Mouse (Mus musculus) brain, embryonic 18.5 days (tissue): ENCODE data around the gene Tmcc3.

ENCODE experiments used
- DNase-seq: peaks from one replicate; pipeline ENCODE4 v3.0.0-alpha.2; 2012; ENCODE audit warnings: low read depth, low spot score

The Tmcc3 gene

DNA sequence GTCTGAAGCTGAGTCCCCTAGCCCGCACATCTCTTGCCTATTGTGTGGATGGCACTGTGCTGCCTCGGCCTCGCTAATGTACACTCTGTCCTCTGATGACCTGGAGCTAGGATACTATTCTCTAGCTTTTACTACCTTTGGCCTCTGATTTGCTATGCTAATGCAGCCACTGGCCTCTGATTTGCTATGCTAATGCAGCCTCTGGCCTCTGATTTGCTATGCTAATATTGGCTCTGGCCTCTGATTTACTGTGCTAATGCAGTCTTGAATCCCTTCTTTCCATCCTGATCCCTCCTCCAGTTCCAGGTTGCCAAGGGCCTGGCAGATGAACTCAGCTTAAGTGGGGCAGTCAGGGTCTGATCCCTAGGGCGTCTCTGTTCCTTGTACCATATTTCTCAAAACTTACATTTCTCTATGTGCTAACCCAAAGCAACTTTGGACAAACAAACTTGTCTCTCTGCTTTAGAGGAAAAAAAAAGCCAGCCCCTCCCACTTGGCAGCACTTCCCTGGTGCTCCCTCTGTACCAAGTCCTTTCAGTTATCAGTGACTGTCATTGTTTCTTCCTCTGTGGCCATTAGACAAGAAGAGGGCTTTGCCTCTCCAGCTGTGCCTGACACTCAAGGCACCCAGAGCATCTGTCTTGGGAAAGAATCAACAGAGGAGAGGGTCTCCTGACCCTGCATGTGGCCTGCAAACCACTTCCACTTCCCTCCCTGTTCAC, 237.9 kb downstream of the Tmcc3 start:
- DNase-seq, result no peak

DNA sequence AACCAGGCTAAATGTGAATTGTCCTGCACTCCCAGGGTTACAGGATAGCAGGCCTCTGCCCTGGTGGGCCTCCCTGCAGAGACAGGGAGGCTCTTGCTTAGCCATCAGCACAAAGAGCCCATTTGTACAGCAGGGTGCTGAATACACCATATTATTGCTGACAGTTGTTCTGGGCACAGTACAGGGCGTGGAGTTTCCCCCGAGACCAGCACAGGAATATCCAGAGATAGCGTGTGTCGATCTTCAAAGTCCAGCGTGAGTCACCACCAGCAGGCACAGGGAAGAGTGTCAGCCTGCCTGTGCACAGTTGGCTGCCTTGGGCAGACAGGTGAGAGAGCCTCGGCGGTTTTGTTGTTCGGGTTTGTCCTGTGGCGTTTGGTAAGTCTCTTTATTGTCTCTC, 238.9 kb downstream of the Tmcc3 start:
- no peak for DNase-seq

DNA sequence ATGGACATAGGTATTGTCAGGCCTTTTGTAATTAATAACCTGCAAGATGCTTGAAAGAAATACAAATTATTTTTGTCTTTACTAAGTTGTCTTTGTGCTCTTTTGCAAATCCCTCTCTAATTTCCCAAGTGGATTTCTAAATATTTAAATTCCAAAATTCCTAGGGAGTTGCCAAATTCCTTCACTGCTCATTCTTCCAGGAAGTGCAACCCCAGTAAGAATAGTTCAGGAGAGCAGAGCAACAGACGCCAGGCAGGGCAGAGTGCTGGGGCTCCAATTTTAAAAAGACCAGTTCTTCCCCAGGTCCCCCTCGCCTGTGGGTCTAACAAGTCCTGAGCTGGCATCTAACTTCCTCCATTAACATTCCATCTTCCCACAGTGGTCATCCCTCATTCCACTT, 239.3 kb downstream of the Tmcc3 start:
- no peak for DNase-seq

DNA sequence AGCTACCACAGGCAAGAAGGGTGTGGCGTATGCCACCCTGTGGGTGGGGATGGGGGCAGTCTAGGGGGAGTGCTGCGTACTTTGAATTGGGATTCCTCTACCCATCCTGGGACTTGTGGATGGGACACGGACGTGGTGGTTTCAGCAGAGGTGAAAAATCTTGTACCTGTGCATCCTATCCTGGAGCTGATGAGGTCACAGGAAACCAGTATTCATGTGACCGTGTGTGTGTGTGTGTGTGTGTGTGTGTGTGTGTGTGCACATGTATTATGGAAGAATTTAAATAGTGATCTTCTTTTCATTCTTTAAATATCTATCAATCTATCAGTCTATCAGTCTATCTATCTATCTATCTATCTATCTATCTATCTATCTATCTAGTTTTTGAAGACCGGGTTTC, 239.8 kb downstream of the Tmcc3 start:
- DNase-seq, result no peak

DNA sequence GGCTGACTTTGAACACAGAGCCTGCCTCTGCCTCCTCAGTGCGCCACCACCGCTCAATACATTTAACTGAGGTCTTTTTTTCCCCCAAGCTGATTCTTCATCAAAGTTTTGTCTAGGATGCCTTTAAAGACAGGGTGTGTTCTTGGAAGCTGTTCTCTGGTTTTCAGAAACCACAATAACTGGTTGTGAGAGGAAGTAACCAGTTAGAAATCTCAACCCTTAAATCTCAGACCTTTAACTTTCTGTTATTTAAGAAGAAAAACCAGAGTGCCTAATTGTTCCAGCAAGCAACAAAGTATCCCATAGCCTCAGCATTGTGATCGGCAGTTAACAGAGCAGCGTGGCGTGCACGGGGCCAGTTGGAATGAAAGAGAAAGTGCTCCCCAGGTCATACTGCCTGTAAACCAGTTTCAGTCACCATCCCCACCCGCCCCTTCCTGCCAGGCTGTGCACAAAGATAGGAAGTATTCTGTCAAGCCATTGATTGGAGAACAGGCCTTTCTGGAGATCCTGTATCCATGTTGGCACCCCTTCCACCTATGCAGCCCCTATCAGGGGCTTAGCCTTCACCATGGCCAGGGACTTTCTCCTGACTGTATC, 240.3 kb downstream of the Tmcc3 start:
- DNase-seq, result no peak

DNA sequence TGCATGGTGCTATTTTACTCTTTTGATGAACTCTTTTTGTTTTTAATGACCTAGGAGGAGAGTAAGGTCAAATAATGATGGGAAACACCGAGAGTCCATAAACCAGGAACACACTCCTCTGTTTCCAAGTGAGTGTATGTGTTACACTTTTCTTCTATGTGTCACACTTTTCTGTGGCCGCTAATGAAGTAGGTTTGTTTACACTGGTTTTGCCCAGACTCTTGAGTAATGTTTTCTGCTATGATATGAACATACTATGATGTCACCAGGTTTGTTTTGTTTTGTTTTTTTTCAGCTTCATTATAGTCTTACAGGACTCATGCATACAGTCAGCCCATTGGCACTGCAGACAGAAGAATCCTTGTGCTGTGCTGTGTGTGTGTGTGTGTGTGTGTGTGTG, 243.6 kb downstream of the Tmcc3 start:
- no peak for DNase-seq

DNA sequence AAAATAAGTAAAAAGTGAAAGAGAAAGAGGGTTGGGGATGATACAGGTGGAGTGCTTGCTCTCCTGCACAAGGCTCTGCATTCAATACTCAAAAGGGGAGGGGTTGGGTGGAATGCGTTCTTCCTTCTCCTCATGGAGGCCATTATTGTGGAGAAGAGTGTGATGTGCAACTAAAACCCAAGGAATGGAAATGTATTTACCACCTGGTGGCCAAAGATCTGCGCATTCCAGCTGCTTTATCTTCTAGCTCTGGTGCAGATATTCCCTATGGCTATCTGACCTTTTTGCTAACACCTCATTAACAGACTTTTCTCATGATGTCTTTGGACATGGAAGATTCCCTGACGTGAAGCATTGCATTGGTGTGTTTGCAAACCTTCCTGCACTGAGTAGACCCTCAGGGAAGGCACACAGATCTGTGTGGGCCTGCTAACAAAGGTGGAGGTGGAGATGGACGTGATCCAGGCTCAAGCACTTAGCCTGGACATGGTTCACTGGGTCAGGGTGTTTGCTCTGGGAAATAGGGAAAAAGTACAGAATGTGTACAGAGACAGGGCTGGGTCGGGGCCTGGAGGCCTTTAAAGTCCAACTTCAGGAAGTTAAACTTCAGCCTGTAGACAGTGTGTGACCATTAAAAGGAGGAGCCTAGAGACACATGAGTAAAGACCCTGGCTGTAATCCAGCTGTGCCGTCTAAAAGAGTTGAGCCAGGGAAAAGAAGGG, 245.8 kb downstream of the Tmcc3 start:
- no peak for DNase-seq

DNA sequence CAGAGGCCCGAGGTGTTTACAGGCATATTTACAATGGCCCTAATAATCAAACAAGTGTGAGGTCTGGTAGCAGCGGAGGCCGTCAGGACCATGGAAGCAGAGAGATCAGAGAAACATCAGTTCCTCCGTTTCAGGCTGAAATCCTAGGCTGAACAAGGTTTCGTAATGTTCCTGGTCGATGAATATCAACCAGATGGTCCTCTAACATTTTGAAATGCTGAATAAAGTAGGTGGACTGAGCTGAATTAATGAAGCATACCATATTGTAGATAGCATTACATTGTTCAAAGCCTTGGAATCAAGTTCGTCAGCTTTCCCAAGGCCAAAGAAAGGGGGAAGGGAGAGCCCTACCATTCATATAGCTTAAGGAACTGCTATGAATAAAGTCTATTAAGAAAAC, 247.1 kb downstream of the Tmcc3 start:
- DNase-seq, result no peak

DNA sequence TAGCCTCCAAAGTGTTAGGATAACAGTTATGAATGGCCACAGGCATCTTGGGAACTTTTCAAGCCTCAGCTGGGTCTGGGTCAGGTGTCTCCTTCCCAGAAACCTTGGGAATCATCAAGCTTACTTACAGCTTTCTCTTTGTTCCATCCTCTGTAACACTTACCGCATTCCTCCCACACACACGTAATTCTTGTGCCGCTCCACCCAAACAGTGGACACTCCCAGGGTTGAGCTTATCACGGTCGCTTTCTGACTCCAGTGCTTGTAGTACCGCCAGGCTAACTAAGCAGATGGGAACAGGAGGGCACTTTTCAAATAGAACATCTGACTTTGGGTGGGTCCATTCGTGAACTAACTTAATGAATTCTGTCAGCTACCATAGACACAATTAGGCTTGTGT, 249.6 kb downstream of the Tmcc3 start:
- DNase-seq, result no peak

DNA sequence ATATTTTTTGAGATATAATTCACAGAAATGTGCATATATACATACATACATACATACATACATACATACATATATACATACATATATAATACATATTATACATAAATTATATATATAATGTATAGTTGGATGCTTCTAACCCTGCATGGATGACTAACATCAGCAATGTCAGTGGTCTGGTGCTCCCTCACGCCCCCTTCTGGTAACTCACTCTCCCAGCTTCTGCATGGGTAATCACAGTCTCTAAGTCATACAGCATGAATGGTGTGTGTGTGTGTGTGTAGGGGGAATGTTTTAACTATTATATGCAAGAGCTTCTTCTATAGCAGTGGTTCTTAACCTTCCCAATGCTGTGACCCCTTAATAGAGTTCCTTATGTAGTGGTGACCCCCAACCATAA, 250.4 kb downstream of the Tmcc3 start:
- no peak for DNase-seq

DNA sequence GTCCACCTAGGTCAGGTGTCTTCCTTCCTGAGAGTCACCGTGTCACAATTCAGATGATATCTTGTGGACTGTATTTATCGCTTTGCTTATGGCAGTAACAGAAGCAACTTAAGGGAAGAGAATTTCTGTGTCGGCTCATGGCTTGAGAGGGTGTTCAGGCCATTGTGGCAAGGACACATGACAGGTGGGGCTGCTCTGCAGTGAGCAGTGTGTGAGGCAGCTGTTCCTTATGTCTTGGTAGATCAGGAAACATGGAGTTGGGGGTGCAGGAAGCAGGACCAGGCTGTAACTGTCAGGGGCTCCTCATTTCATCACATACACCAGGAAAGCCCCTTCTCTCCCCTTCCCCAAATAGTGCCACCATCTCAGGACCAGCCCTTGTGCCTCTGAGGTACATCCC, 251.2 kb downstream of the Tmcc3 start:
- DNase-seq, result no peak

DNA sequence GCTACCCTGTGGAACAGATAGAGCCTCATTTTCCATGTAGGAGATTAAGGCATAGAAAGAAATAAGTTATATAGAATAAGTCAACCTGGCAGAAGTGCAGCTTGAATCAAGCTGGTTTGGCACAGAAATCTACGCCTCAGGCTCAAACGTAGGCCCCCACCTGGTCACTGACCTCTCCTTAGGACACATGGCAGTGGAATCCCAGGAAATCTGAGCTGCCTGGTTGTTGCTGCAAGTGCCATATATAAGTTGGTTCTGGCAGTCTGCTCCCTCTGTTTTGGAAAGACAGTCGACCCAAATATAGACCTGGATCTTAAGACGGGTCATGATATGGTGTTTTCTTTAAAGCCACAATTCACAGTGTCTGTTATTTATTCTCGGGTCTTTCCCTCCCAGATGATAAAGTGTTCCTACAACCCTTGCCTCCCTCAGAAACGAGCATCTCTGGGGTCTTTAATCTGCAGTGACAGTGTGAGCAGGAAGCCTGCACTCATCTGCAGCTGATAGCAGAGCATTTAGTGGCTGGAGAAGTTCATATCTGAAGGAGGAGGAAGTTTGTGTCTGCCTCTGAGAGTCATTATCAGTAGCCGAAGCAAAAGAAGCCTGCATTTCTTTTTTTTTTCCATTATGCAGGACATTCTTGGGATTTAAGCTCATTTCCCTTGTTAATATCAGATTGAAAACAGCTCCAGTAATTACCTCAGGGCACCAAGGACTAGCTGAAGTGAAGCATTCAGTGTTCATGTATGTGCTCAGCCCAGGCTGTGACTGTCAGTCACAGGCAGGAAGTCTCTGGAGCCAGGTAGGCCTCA, 253.9 kb downstream of the Tmcc3 start:
- DNase-seq, result no peak

DNA sequence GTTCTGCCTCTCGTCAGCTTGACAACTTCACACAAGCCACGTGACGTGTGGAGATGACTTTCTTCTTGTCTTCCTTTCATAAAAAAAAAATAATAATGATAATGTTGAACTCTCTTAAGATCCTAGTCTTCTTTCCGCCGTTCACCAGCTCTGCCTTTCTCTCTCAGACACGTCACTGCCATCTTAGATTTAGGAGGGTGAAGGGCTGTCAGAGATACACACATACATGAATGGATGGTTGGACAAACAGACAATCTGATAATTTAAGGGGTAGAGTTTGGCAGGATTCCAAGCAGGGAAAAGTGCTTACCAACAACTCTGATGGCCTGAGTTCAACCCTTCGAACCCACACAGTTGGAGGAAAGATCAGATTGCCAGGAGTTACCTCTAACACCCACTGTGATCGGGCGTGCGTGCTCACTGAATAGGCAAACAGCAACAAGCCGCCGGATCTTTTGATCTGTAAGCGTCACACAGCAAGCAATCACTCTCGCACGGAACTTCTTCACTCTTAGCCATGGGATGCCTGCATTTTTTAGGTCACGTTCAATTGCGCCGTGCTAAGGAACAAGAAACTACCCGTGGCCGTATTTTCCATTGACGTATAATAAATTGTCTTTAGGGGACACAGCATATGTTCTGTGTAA, 254.6 kb downstream of the Tmcc3 start:
- DNase-seq, result no peak

DNA sequence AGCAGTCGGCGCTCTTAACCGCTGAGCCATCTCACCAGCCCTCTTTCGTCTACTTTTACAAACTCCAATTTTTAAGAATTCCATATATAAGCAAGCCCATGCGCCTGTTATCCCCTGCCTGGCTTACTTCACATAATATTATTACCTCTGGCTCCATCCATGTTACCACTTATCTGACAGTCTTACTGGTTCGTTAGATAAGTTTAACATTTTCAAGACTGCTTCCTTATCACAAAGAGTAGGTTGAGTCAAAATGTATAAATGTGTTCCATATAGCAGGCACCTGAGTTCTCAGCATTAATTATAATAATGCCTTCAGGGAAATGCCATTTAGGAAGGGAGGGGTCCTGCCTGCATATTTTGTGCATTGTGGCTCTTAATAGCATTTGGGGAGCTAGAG, 255.5 kb downstream of the Tmcc3 start:
- no peak for DNase-seq

DNA sequence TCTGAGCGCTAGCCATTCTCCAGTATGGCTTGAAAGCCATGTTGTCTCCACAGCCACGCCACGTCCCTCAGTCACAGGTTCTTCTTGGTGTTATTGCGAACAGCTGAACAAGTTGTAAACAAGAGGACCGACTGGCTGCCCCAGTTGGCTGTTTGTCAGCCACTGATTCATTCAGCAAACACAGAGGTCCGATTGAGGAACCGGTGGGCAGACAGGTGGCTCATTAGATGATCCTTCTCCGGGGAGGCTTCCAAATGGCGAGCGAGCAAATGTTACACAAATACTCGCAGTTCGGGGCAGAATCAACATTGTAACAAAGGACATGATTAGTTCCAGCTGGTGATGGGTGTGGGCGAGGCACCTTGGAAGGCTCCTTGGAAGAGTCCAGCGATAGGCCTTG, 256.2 kb downstream of the Tmcc3 start:
- no peak for DNase-seq

DNA sequence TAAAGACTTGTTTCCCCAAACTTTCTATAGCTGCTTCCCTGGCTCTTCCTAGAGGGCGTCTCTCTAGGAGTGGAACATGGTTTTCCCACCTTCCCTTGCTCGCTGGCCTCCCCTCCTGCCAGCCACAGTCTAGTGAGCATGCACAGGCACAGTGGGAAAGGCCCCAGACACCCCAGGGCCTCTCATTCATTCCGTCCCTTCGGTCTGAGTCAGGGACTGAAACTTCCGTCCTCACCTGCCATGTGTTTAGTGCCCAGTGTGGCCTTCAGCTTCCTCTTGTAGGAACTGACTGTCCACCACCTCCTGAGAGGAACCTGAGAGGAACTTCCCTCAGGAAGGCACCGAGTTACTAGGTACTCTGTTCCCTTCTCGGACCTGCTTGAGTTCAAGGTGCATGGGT, 257.1 kb downstream of the Tmcc3 start:
- DNase-seq, result no peak

DNA sequence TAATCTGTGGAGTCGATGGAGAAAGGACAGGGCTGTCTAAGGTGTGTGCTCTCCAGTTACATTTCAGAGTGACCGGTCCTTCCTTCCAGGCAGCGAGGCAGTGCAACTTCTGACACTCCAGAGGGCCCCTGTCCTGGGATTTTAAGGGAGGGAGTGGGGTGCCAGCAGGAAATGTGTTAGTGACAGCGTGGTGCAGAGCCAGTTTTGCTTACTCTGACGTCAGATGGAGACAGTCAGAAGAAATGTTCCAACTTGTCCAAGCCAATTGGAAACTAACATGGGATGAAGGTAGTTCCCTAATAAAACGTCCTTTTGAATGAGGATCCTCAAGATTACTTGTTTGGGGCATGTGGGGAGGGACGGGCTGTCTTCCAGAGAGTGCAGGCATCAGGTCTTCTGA, 258.0 kb downstream of the Tmcc3 start:
- no peak for DNase-seq

DNA sequence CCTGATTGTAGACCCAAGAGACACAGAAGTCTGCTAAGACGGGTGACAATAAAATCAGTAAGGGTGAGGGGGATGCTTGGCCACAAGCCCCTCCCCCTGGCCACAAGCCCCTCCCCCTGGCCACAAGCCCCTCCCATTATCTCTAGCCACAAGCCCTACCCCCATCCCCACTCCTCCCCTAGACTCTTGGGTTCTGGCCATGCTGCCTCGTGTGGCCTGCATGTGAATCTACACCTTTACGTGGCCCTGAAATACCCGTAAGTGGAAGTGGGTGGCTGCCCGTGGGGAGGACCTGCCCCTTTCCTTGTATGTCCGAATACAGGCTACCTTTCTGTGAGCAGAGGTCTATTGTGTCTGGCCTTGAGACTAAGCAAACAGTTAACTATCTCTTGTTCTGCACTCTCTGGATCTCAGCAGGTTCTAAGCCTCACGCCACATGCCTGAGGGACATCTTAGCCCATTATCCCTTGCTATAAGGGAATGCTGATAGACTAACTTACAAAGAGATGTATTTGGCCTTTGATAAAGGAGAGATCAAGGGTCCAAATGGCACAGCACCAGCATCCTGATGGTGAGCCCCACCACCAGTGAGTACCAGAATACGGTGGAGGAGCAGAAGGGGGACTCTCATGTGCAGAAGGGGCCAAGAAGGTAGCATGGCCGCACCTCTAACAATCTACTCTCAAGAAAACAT, 260.3 kb downstream of the Tmcc3 start:
- DNase-seq, result no peak

DNA sequence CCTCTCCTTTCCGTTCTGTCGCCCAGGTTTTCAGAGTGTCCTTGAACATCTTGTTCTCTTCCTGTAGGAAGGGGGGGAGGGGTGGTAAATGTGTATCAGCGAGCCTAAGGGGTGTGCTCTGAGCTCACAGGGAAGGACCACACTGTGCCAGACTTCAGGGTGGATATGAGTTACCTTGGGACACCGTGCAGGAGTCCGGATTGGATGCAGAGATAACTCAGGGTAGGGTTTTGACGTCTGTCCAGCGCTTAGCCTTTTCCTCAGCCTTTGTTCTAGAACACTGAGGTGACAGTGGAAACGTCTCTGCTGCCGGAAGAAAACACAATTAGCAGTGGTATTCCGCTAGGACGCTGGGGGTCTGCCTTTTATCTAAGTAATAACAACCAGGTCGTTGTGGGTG, 261.0 kb downstream of the Tmcc3 start:
- DNase-seq, result no peak

DNA sequence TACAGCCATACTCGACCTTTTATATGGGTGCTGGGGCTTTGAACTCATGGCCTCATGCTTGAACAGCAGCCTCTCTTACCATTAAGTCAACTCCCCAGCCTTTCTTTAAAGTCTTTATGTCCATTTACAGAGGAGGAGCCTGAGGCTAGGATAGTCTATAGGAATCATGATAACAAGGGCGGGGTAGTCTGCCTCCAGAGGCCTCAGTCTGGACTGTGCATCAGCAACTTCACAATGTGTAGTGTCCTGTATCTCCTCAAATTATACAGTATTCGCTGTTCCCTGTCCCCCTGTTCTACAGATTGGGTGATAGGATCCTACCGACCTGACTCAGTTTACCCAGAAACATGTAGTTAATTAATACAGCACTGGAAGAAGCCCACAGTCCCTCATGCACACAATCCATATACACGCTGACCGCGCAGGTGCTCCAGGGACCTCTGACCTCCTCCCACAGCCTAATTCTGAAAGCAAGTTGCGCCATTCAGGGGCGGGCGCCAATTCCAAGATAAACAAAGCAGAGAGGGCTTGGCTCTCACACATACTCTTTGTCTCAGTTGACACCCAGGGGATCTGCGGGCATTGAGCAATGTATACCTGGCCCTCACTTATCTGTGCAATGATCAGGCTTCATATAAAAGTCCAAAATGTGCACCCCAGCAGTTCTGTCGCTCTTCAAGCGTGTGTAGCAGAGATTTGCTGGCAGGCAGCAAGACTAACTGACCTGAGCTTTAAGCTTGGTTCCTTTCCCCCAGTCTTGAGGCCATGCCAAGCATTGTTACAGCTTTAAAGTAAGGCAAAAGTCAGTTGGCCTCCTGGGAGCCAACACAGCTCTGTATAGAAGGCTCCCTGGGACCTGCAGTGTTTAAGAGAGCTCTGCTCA, 262.9 kb downstream of the Tmcc3 start:
- no peak for DNase-seq
